Mouse (Mus musculus) neural tube, embryonic 15.5 days (tissue): ENCODE results near the gene Ddb2. TPM values are rescaled to one million over a fixed set of nuclear protein-coding genes. Genes with fewer than 3 reads are reported as not detected.
"Not testable (repeated sequence)": the region's sequence is repeated elsewhere in the genome, so short reads cannot be mapped to it uniquely, and the experiment has no call there.

Experiments used
- ATAC-seq: fragments of 200-750 bp; cut with Nextera tagmentation; 2 replicates; pipeline ENCODE4 v1.8.0; 2017; ENCODE audit warnings: mild to moderate bottlenecking, moderate TSS enrichment, moderate library complexity; ENCODE audit not compliant: low FRiP score
- H3K27ac ChIP-seq: fragments of 300-500 bp; sonication (generic); replicated peaks from 2 replicates; pipeline ENCODE4 v1.5.1; 2015; ENCODE audit warnings: mild to moderate bottlenecking, inconsistent platforms
- H3K27me3 ChIP-seq: fragments of 300-500 bp; sonication (generic); replicated peaks from 2 replicates; pipeline ENCODE4 v1.6.1; 2015; ENCODE audit warnings: inconsistent platforms
- H3K36me3 ChIP-seq: fragments of 300-500 bp; sonication (generic); 2 replicates; pipeline ENCODE4 v1.6.1; 2015; ENCODE audit warnings: inconsistent platforms
- H3K4me1 ChIP-seq: fragments of 300-500 bp; sonication (generic); 2 replicates; pipeline ENCODE4 v1.6.1; 2015; ENCODE audit warnings: inconsistent platforms
- H3K4me2 ChIP-seq: fragments of 300-500 bp; sonication (generic); 2 replicates; pipeline ENCODE4 v1.6.1; 2015; ENCODE audit warnings: inconsistent platforms, mild to moderate bottlenecking, moderate library complexity
- H3K4me3 ChIP-seq: fragments of 300-500 bp; sonication (generic); replicated peaks from 2 replicates; pipeline ENCODE4 v1.5.1; 2015; ENCODE audit warnings: mild to moderate bottlenecking, inconsistent platforms
- H3K9ac ChIP-seq: fragments of 300-500 bp; sonication (generic); replicated peaks from 2 replicates; pipeline ENCODE4 v1.6.1; 2015; ENCODE audit warnings: mild to moderate bottlenecking, inconsistent platforms
- H3K9me3 ChIP-seq: fragments of 300-500 bp; sonication (generic); replicated peaks from 2 replicates; pipeline ENCODE4 v1.6.1; 2016; ENCODE audit warnings: inconsistent platforms
- WGBS: fragments of 180-500 bp; shearing (Covaris S2); methylation state at CpG from one replicate; pipeline ENCODE4 v1.1.7; 2015; ENCODE audit warnings: mixed read lengths; 5-methylcytosine and 5-hydroxymethylcytosine counted together
- polyA plus RNA-seq: library from polyadenylated mRNA; unstranded; fragments of >200 nt; fragmentation: Nextera tagmentation; extraction: Ambion mirVana; gene quantifications from 2 replicates; pipeline ENCODE4 v1.2.1, GENCODE M21; 2015

Gene Ddb2
- polyA plus RNA-seq, 1 experiment from 2014 or later: 17.5 TPM

DNA sequence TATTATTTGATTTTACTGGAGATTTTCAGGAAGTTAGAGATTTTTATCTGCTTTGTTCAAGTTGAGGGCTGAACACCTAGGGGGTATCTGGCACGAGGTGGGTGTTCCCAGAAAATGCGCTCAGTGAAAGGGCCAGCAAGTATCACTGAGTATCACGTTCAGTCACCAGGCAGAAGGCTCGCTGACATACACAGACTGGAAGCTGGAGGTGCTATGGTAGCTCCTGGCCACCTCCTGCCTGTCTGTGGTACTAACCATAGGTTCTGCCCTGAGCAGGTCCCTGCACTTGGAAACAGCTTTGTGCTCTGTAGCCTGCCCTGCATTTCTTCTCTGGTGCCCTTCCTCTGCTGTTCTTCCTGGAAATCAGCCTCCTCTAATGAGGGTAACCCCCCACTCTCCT, 15.7 kb upstream of the Ddb2 start:
- H3K4me1 ChIP-seq: peaks cover 30% of the 10 kb centered on the region
- no peaks in the 10 kb centered on the region for H3K36me3 ChIP-seq
- H3K4me3 ChIP-seq: no peak overlapping the region
- 68% methylated on average over 4 of the region's 4 CpGs for WGBS
- H3K4me2 ChIP-seq: no peak overlapping the region
- peaks cover 35% of the 10 kb centered on the region for H3K27me3 ChIP-seq
- no peak overlapping the region for H3K9ac ChIP-seq
- H3K27ac ChIP-seq: no peak overlapping the region
- H3K9me3 ChIP-seq: no peaks in the 10 kb centered on the region
- ATAC-seq: no peak

DNA sequence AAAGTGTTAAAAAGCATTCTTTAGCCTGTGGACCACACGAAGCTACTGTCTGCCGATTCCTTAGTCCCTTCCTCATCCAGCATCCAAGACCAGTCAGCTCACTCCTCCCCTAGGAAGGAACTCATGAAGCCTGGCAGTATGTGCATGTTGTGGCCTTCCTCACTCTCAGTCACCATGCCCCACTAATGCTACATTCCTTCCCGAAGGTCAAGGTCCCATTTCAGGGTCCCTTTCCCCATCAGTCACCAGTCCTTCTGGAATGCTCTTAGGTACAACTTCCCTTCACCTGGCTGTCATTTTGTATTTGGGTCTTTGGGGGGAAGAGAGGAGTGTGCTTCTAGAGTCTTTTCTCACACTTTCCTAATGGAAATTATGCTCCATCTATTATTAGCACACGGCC, 15.2 kb upstream of the Ddb2 start:
- H3K4me2 ChIP-seq: no peak overlapping the region
- WGBS: 79% methylated on average over 4 of the region's 4 CpGs
- ATAC-seq: no peak
- peaks cover 25% of the 10 kb centered on the region for H3K4me1 ChIP-seq
- no peaks in the 10 kb centered on the region for H3K9me3 ChIP-seq
- no peak overlapping the region for H3K4me3 ChIP-seq
- no peaks in the 10 kb centered on the region for H3K36me3 ChIP-seq
- H3K9ac ChIP-seq: no peak overlapping the region
- no peak overlapping the region for H3K27ac ChIP-seq
- peaks cover 32% of the 10 kb centered on the region for H3K27me3 ChIP-seq

DNA sequence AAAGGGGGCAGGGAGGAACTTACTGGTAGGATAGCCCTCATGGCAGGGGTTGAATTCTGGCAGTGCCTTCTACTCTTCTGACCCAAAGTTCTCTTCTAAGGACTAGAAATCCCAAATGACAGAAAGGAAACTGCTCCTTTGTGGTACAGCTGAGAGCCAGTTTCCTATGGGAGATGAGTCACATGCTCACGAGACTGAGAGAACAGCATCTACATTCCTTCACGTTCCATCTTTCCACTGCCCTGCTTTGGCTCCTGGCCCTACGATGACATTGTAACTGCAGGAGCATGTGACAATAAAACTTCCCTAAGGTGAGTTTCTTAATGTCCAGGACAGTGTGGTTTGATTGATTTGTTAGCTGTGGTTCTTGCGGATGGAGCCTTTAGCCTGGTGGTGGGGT, 11.6 kb upstream of the Ddb2 start:
- WGBS: 89% methylated on average over 4 of the region's 4 CpGs
- no peaks in the 10 kb centered on the region for H3K9me3 ChIP-seq
- no peaks in the 10 kb centered on the region for H3K4me1 ChIP-seq
- H3K27ac ChIP-seq: no peak overlapping the region
- H3K36me3 ChIP-seq: no peaks in the 10 kb centered on the region
- no peak for ATAC-seq
- 0 out of 2 replicates have a peak, but pooled peaks cover 5% of the 10 kb centered on the region for H3K27me3 ChIP-seq
- no peak overlapping the region for H3K4me2 ChIP-seq
- H3K9ac ChIP-seq: no peak overlapping the region
- no peak overlapping the region for H3K4me3 ChIP-seq

- Histone ChIP-seq H3K27me3 (no peaks in the 10 kb centered on the region), H3K4me2 (no peak overlapping the region), H3K36me3 (no peaks in the 10 kb centered on the region), H3K27ac (no peak overlapping the region), H3K9ac (no peak overlapping the region), H3K9me3 (no peaks in the 10 kb centered on the region), H3K4me1 (no peaks in the 10 kb centered on the region), H3K4me3 (no peak overlapping the region)
- 85% methylated on average over 5 of the region's 5 CpGs for WGBS
- no peak for ATAC-seq
Measured at GRCm38 (mm10) chr2:91244557-91245228, 7.9 kb upstream of the Ddb2 start.

GRCm38 (mm10) chr2:91243416-91243815, 6.6 kb upstream of the Ddb2 start:
- H3K4me1 ChIP-seq: no peaks in the 10 kb centered on the region
- H3K36me3 ChIP-seq: no peaks in the 10 kb centered on the region
- no peak overlapping the region for H3K4me3 ChIP-seq
- H3K27me3 ChIP-seq: no peaks in the 10 kb centered on the region
- no peak for ATAC-seq
- no peak overlapping the region for H3K27ac ChIP-seq
- H3K4me2 ChIP-seq: no peak overlapping the region
- 45% methylated on average over 3 of the region's 3 CpGs for WGBS
- no peaks in the 10 kb centered on the region for H3K9me3 ChIP-seq
- no peak overlapping the region for H3K9ac ChIP-seq

GRCm38 (mm10) chr2:91242547-91242946, 5.8 kb upstream of the Ddb2 start:
- Histone ChIP-seq H3K9me3 (no peaks in the 10 kb centered on the region), H3K27ac (no peak overlapping the region), H3K36me3 (no peaks in the 10 kb centered on the region), H3K4me3 (no peak overlapping the region), H3K27me3 (no peaks in the 10 kb centered on the region), H3K9ac (no peak overlapping the region), H3K4me2 (no peak overlapping the region), H3K4me1 (no peaks in the 10 kb centered on the region)
- no peak for ATAC-seq
- 58% methylated on average over 5 of the region's 5 CpGs for WGBS

GRCm38 (mm10) chr2:91237511-91238080, 814 bp upstream of the Ddb2 start:
- Histone ChIP-seq H3K4me2 (peak overlapping the region; percentile 88), H3K27ac (peak overlapping the region; percentile 93), H3K4me3 (peak overlapping the region; percentile 61)
- H3K9ac ChIP-seq, H3K27me3 ChIP-seq, H3K9me3 ChIP-seq, H3K36me3 ChIP-seq, H3K4me1 ChIP-seq: not testable (repeated sequence)
- ATAC-seq: peak; percentile 73
- WGBS: 18% methylated on average over 4 of the region's 4 CpGs

DNA sequence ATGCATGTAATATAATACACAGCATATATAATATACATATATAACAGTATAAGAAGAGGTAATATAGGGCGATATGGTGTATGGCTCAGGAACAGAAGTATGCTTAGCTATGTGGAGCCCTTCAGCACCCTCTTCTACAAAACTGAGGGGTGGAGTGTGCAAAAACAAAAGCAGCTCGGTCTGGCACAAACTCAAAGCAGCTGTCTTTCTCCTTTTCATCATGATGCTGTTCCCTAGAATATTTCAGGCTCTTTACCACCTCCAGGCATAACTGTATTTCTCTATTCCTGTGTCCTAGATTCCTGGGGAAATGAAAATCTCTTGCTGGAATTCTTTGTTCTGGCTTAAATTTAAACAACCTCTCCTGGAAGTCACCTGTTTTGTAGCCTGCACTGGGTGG, 7.0 kb downstream of the Ddb2 start:
- no peak for ATAC-seq
- H3K27me3 ChIP-seq: no peaks in the 10 kb centered on the region
- peaks cover 12% of the 10 kb centered on the region; the same call in 1 of the 2 replicates for H3K36me3 ChIP-seq
- H3K9ac ChIP-seq: no peak overlapping the region
- no peak overlapping the region for H3K27ac ChIP-seq
- H3K4me2 ChIP-seq: no peak overlapping the region
- WGBS: 83% methylated on average over 2 of the region's 2 CpGs
- no peaks in the 10 kb centered on the region for H3K4me1 ChIP-seq
- H3K9me3 ChIP-seq: no peaks in the 10 kb centered on the region
- no peak overlapping the region for H3K4me3 ChIP-seq

DNA sequence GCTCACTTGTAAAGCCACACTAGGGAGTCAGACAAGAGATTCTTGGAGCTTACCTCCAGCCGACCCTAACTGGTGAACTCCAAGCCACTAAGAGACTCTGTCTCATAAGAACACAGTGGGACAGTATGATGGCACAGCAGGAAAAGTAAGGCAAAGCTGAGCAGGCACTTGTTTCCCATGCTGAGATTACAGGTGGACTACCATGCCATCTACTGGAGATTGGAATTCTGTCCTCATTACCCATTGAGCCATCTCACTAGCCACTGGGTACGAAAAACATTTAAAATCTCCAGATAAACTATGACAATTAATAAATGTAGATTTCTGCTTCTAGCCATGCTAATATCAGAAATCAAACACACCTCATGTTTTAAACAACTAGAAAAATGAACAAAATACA, 13.2 kb downstream of the Ddb2 start:
- no peak for ATAC-seq
- Histone ChIP-seq H3K4me1 (no peaks in the 10 kb centered on the region), H3K4me3 (no peak overlapping the region), H3K9ac (no peak overlapping the region), H3K9me3 (no peaks in the 10 kb centered on the region), H3K27ac (no peak overlapping the region), H3K4me2 (no peak overlapping the region), H3K36me3 (0 out of 2 replicates have a peak, but pooled peaks cover 4% of the 10 kb centered on the region), H3K27me3 (no peaks in the 10 kb centered on the region)
- WGBS: 90% methylated on average over 2 of the region's 2 CpGs

- Histone ChIP-seq H3K4me1 (0 out of 2 replicates have a peak, but pooled peaks cover 4% of the 10 kb centered on the region), H3K9ac (no peak overlapping the region), H3K27me3 (no peaks in the 10 kb centered on the region), H3K36me3 (peaks cover 20% of the 10 kb centered on the region; the same call in 1 of the 2 replicates), H3K4me2 (no peak overlapping the region), H3K27ac (no peak overlapping the region), H3K9me3 (no peaks in the 10 kb centered on the region), H3K4me3 (no peak overlapping the region)
- ATAC-seq: no peak
- 93% methylated on average over 3 of the region's 3 CpGs for WGBS
Measured at GRCm38 (mm10) chr2:91220501-91220900, 16.3 kb downstream of the Ddb2 start.

- H3K27me3 ChIP-seq: no peaks in the 10 kb centered on the region
- no peak overlapping the region for H3K9ac ChIP-seq
- no peak overlapping the region for H3K4me2 ChIP-seq
- H3K4me1 ChIP-seq: 0 out of 2 replicates have a peak, but pooled peaks cover 4% of the 10 kb centered on the region
- H3K4me3 ChIP-seq: no peak overlapping the region
- WGBS: 68% methylated on average over 4 of the region's 4 CpGs
- H3K36me3 ChIP-seq: peaks cover 49% of the 10 kb centered on the region
- H3K27ac ChIP-seq: peak overlapping the region; percentile 41; the same call in 1 of the 2 replicates
- no peak for ATAC-seq
- H3K9me3 ChIP-seq: no peaks in the 10 kb centered on the region
Measured at GRCm38 (mm10) chr2:91217032-91217431, 19.8 kb downstream of the Ddb2 start.

DNA sequence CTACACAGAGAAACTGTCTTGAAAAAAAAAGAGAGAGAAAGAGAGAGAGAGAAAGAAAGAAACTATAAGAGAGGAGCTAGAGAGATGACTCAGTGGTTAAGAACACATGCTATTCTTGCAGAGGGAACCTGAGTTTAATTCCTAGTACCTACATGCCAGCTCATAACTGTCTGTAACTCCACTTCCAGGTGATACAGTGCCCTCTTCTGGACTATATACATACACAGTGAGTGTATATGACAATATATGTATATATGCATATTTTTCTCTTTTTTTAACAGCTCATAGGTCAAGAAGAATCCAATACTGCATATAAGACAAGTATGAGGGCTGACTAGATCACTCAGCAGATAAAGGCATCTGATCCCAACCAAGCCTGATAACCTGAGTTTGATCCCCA, 23.5 kb downstream of the Ddb2 start:
- Histone ChIP-seq H3K4me2 (no peak overlapping the region), H3K4me1 (0 out of 2 replicates have a peak, but pooled peaks cover 4% of the 10 kb centered on the region), H3K9ac (no peak overlapping the region), H3K27ac (no peak overlapping the region), H3K4me3 (no peak overlapping the region), H3K36me3 (peaks cover 79% of the 10 kb centered on the region), H3K27me3 (no peaks in the 10 kb centered on the region), H3K9me3 (no peaks in the 10 kb centered on the region)
- ATAC-seq: no peak
